Comparison of ENCODE assay signal across 20 mouse cellular contexts in genomic region chr15:89323656-89324055, GRCm38 (mm10). TPM values are rescaled to one million over a fixed set of nuclear protein-coding genes. Genes with fewer than 3 reads are reported as not detected.
DNase-seq lines count a peak whose midpoint lies in the region; ATAC-seq and TF ChIP-seq lines count a peak whose summit lies in the region.
"Had no signal": no experiment of that assay in that cellular context is flagged by ENCODE, and none has a peak within 500 bp of the region (broad histone marks: within the 10 kb centered on the region; RNA-seq: fewer than 3 reads in every experiment).

No protein-coding gene starts in this region.

- peaks cover 11% of the 10 kb centered on the region for H3K4me1 ChIP-seq in forebrain, embryonic 10.5 days
- no peaks in the 10 kb centered on the region for H3K4me1 ChIP-seq in forebrain, embryonic 15.5 days
- no peaks in the 10 kb centered on the region for H3K4me1 ChIP-seq in lung, embryonic 14.5 days (ENCODE audit: insufficient read depth)
- H3K4me1 ChIP-seq in lung, postnatal 0 days (ENCODE audit: insufficient read depth, low read depth, low read length): no peaks in the 10 kb centered on the region; the same call in 1 of the 2 replicates
- peaks cover 30% of the 10 kb centered on the region for H3K4me1 ChIP-seq in liver, embryonic 15.5 days (replicated peaks)

- H3K36me3 ChIP-seq in forebrain, embryonic 10.5 days (replicated peaks): no peaks in the 10 kb centered on the region
- H3K36me3 ChIP-seq in forebrain, embryonic 15.5 days: no peaks in the 10 kb centered on the region
- no peaks in the 10 kb centered on the region for H3K36me3 ChIP-seq in lung, embryonic 14.5 days (ENCODE audit: insufficient read depth)
- no peaks in the 10 kb centered on the region for H3K36me3 ChIP-seq in lung, postnatal 0 days (ENCODE audit: insufficient read depth, low read length)
- no peaks in the 10 kb centered on the region for H3K36me3 ChIP-seq in liver, embryonic 15.5 days (replicated peaks)
- H3K36me3 ChIP-seq: embryonic facial prominence, embryonic 13.5 days; hindbrain, embryonic 10.5 days; kidney, embryonic 15.5 days; neural tube, embryonic 12.5 days had no signal

- peaks cover 34% of the 10 kb centered on the region for H3K27me3 ChIP-seq in forebrain, embryonic 10.5 days (ENCODE audit: poor library complexity, severe bottlenecking)
- peaks cover 6% of the 10 kb centered on the region; the same call in 1 of the 2 replicates for H3K27me3 ChIP-seq in forebrain, embryonic 15.5 days
- 0 out of 2 replicates have a peak, but pooled peaks cover 7% of the 10 kb centered on the region for H3K27me3 ChIP-seq in lung, embryonic 14.5 days (ENCODE audit: insufficient read depth, low read length)
- H3K27me3 ChIP-seq in lung, postnatal 0 days (replicated peaks; ENCODE audit: insufficient read depth, low read length): no peaks in the 10 kb centered on the region
- H3K27me3 ChIP-seq in liver, embryonic 15.5 days: peaks cover 46% of the 10 kb centered on the region

- H3K4me2 ChIP-seq in forebrain, embryonic 15.5 days (replicated peaks): no peak overlapping the region
- peak overlapping the region; percentile 55; the same call in 1 of the 2 replicates for H3K4me2 ChIP-seq in lung, embryonic 14.5 days
- no peak overlapping the region for H3K4me2 ChIP-seq in lung, postnatal 0 days (replicated peaks; ENCODE audit: low read depth, low read length)
- peak overlapping the region; percentile 65 for H3K4me2 ChIP-seq in liver, embryonic 15.5 days

- H3K4me3 ChIP-seq in forebrain, embryonic 10.5 days: 0 out of 2 replicates have a peak overlapping the region, but pooled peaks have one; percentile 39
- no peak overlapping the region for H3K4me3 ChIP-seq in forebrain, embryonic 15.5 days
- H3K4me3 ChIP-seq in lung, embryonic 14.5 days (ENCODE audit: low read depth, low read length): no peak overlapping the region
- H3K4me3 ChIP-seq in lung, postnatal 0 days (ENCODE audit: low read depth, low read length): no peak overlapping the region
- peak overlapping the region; percentile 52 for H3K4me3 ChIP-seq in liver, embryonic 15.5 days (replicated peaks)
- H3K4me3 ChIP-seq: neural tube, embryonic 12.5 days had no signal

- no peak for TF ChIP-seq EP300 in lung, postnatal 0 days (IDR thresholded peaks at IDR 0.05)

- H3K9me3 ChIP-seq in forebrain, embryonic 10.5 days: no peaks in the 10 kb centered on the region
- no peaks in the 10 kb centered on the region for H3K9me3 ChIP-seq in forebrain, embryonic 15.5 days
- H3K9me3 ChIP-seq in lung, embryonic 14.5 days (ENCODE audit: low read depth, low read length): no peaks in the 10 kb centered on the region
- H3K9me3 ChIP-seq in lung, postnatal 0 days (ENCODE audit: low read length): no peaks in the 10 kb centered on the region
- no peaks in the 10 kb centered on the region for H3K9me3 ChIP-seq in liver, embryonic 15.5 days (replicated peaks)
- H3K9me3 ChIP-seq: embryonic facial prominence, embryonic 13.5 days; forebrain, embryonic 13.5 days; hindbrain, embryonic 10.5 days; kidney, embryonic 15.5 days; neural tube, embryonic 12.5 days had no signal

- DNase-seq in forebrain, embryonic 10.5 days (ENCODE audit: extremely low spot score, low spot score): no peak
- DNase-seq in lung, embryonic 14.5 days: no peak
- no peak for DNase-seq in lung, postnatal 0 days (ENCODE audit: low spot score)
- no peak for DNase-seq in adrenal gland, postnatal 4 days (ENCODE audit: low spot score in 2 of 2)
- DNase-seq in left cerebral cortex, postnatal 10 days (ENCODE audit: extremely low spot score in 1 of 2, low spot score in 2 of 2): no peak
- DNase-seq: cerebellum, adult 11 months; heart, adult 18-20 months had no signal

- H3K9ac ChIP-seq in forebrain, embryonic 15.5 days (replicated peaks): no peak overlapping the region
- H3K9ac ChIP-seq in lung, embryonic 14.5 days: no peak overlapping the region
- no peak overlapping the region for H3K9ac ChIP-seq in lung, postnatal 0 days (replicated peaks; ENCODE audit: low read depth)
- H3K9ac ChIP-seq in liver, embryonic 15.5 days: no peak overlapping the region
- H3K9ac ChIP-seq: forebrain, embryonic 13.5 days; neural tube, embryonic 12.5 days had no signal

- no peak for ATAC-seq in forebrain, embryonic 15.5 days (replicated peaks)
- ATAC-seq in lung, embryonic 14.5 days (ENCODE audit: insufficient read depth): no peak
- ATAC-seq in lung, postnatal 0 days: no peak
- no peak for ATAC-seq in liver, embryonic 15.5 days (ENCODE audit: insufficient read depth)
- ATAC-seq in megakaryocyte-erythroid progenitor cell, adult 5-6 weeks (replicated peaks; ENCODE audit: low FRiP score, low TSS enrichment, poor library complexity, severe bottlenecking): no peak
- ATAC-seq: forebrain, embryonic 13.5 days had no signal

- no peak overlapping the region for H3K27ac ChIP-seq in forebrain, embryonic 10.5 days
- H3K27ac ChIP-seq in forebrain, embryonic 15.5 days (replicated peaks): no peak overlapping the region
- no peak overlapping the region for H3K27ac ChIP-seq in lung, embryonic 14.5 days (ENCODE audit: low read depth)
- no peak overlapping the region for H3K27ac ChIP-seq in lung, postnatal 0 days (ENCODE audit: low read length)
- no peak overlapping the region for H3K27ac ChIP-seq in liver, embryonic 15.5 days (replicated peaks)
- H3K27ac ChIP-seq: embryonic facial prominence, embryonic 13.5 days; forebrain, embryonic 13.5 days; kidney, embryonic 15.5 days; neural tube, embryonic 12.5 days had no signal

- TF ChIP-seq CTCF in lung, embryonic 14.5 days (IDR thresholded peaks at IDR 0.05; ENCODE audit: low read depth): no peak
- TF ChIP-seq CTCF in lung, postnatal 0 days (IDR thresholded peaks at IDR 0.05): no peak

- 95% methylated on average over 4 of the region's 4 CpGs for WGBS in forebrain, embryonic 10.5 days
- 87% methylated on average over 4 of the region's 4 CpGs for WGBS in forebrain, embryonic 15.5 days
- WGBS in lung, embryonic 14.5 days: 74% methylated on average over 4 of the region's 4 CpGs
- WGBS in lung, postnatal 0 days: 83% methylated on average over 4 of the region's 4 CpGs
- 52% methylated on average over 4 of the region's 4 CpGs for WGBS in liver, embryonic 15.5 days (ENCODE audit: insufficient replicate concordance)

- intact Hi-C loops in left cerebral cortex, postnatal 10 days (cut with DNase I): no loop called here

RNA-seq across cellular contexts. Expression of gene Adm2, which starts 1.1 kb away (rescaled TPM):
- 0.17 and 0.23 TPM in 2 replicates for polyA plus RNA-seq in forebrain, embryonic 10.5 days (2016; fragmentation: Nextera tagmentation; extraction: Ambion mirVana)
- not detected in 2 replicates for polyA plus RNA-seq in forebrain, embryonic 15.5 days (2015; fragmentation: Nextera tagmentation; extraction: Ambion mirVana)
- polyA plus RNA-seq in lung, embryonic 14.5 days (2014; fragmentation: Nextera tagmentation; extraction: Ambion mirVana): 0.33 and 0.53 TPM in 2 replicates
- 0.11 and 0.12 TPM in 2 replicates for polyA plus RNA-seq in lung, postnatal 0 days (2015; fragmentation: Nextera tagmentation; extraction: Ambion mirVana)
- polyA plus RNA-seq in liver, embryonic 15.5 days (2015; fragmentation: Nextera tagmentation; extraction: Ambion mirVana): 1.7 and 2.0 TPM in 2 replicates
- total RNA-seq in adrenal gland, postnatal 4 days (2021): under 1 TPM in 1 of 2 experiments, not detected in 1; 0.53 TPM
- total RNA-seq in left cerebral cortex, postnatal 10 days (2021): not detected
- total RNA-seq in megakaryocyte-erythroid progenitor cell, adult 5-6 weeks (2014; fragmentation: Nextera tagmentation): not detected in 2 replicates
- not detected in 2 replicates for total RNA-seq in megakaryocyte-erythroid progenitor cell, adult 5-6 weeks (2017)
- total RNA-seq: adrenal gland, adult 18-20 months; gastrocnemius, adult 18-20 months; heart, adult 18-20 months; liver, adult 2 months; midbrain, postnatal 0 days had no signal
- polyA plus RNA-seq: embryonic facial prominence, embryonic 13.5 days; forebrain, embryonic 13.5 days; liver, adult 2 months; midbrain, postnatal 0 days; neural tube, embryonic 12.5 days had no signal

RNA-seq across cellular contexts. Expression of gene Sbf1, which starts 8.5 kb away (rescaled TPM):
- polyA plus RNA-seq in forebrain, embryonic 10.5 days (2016; fragmentation: Nextera tagmentation; extraction: Ambion mirVana): 80.7 and 84.9 TPM in 2 replicates
- 79.0 and 83.4 TPM in 2 replicates for polyA plus RNA-seq in forebrain, embryonic 15.5 days (2015; fragmentation: Nextera tagmentation; extraction: Ambion mirVana)
- 56.5 and 71.3 TPM in 2 replicates for polyA plus RNA-seq in lung, embryonic 14.5 days (2014; fragmentation: Nextera tagmentation; extraction: Ambion mirVana)
- polyA plus RNA-seq in lung, postnatal 0 days (2015; fragmentation: Nextera tagmentation; extraction: Ambion mirVana): 28.1 and 30.9 TPM in 2 replicates
- 21.4 and 28.6 TPM in 2 replicates for polyA plus RNA-seq in liver, embryonic 15.5 days (2015; fragmentation: Nextera tagmentation; extraction: Ambion mirVana)
- total RNA-seq in adrenal gland, postnatal 4 days (2021): 100 to 1,000 TPM; 108 to 111 TPM
- total RNA-seq in left cerebral cortex, postnatal 10 days (2021): 100 to 1,000 TPM; 180 to 205 TPM
- total RNA-seq in megakaryocyte-erythroid progenitor cell, adult 5-6 weeks (2014; fragmentation: Nextera tagmentation): 161 and 193 TPM in 2 replicates
- 34.6 and 83.9 TPM in 2 replicates for total RNA-seq in megakaryocyte-erythroid progenitor cell, adult 5-6 weeks (2017)

RNA-seq across cellular contexts. Expression of gene Miox, which starts 10.5 kb away (rescaled TPM):
- polyA plus RNA-seq in forebrain, embryonic 10.5 days (2016; fragmentation: Nextera tagmentation; extraction: Ambion mirVana): not detected in 2 replicates
- not detected in 2 replicates for polyA plus RNA-seq in forebrain, embryonic 15.5 days (2015; fragmentation: Nextera tagmentation; extraction: Ambion mirVana)
- polyA plus RNA-seq in lung, embryonic 14.5 days (2014; fragmentation: Nextera tagmentation; extraction: Ambion mirVana): not detected in 2 replicates
- polyA plus RNA-seq in lung, postnatal 0 days (2015; fragmentation: Nextera tagmentation; extraction: Ambion mirVana): not detected in 2 replicates
- 10.3 and 10.6 TPM in 2 replicates for polyA plus RNA-seq in liver, embryonic 15.5 days (2015; fragmentation: Nextera tagmentation; extraction: Ambion mirVana)
- total RNA-seq in adrenal gland, postnatal 4 days (2021): 10 to 100 TPM in 1 of 2 experiments, 1 to 10 TPM in 1; 6.0 to 90.1 TPM
- not detected for total RNA-seq in left cerebral cortex, postnatal 10 days (2021)
- not detected in 2 replicates for total RNA-seq in megakaryocyte-erythroid progenitor cell, adult 5-6 weeks (2014; fragmentation: Nextera tagmentation)
- total RNA-seq in megakaryocyte-erythroid progenitor cell, adult 5-6 weeks (2017): not detected in 2 replicates
- total RNA-seq: heart, adult 18-20 months; midbrain, postnatal 0 days had no signal
- polyA plus RNA-seq: embryonic facial prominence, embryonic 13.5 days; forebrain, embryonic 13.5 days; hindbrain, embryonic 10.5 days; midbrain, postnatal 0 days; neural tube, embryonic 12.5 days; thymus, postnatal 0 days had no signal

RNA-seq across cellular contexts. Expression of gene Lmf2, which starts 31.8 kb away (rescaled TPM):
- 48.6 and 50.0 TPM in 2 replicates for polyA plus RNA-seq in forebrain, embryonic 10.5 days (2016; fragmentation: Nextera tagmentation; extraction: Ambion mirVana)
- 31.6 and 33.0 TPM in 2 replicates for polyA plus RNA-seq in forebrain, embryonic 15.5 days (2015; fragmentation: Nextera tagmentation; extraction: Ambion mirVana)
- 59.1 and 63.7 TPM in 2 replicates for polyA plus RNA-seq in lung, embryonic 14.5 days (2014; fragmentation: Nextera tagmentation; extraction: Ambion mirVana)
- polyA plus RNA-seq in lung, postnatal 0 days (2015; fragmentation: Nextera tagmentation; extraction: Ambion mirVana): 44.8 and 48.1 TPM in 2 replicates
- polyA plus RNA-seq in liver, embryonic 15.5 days (2015; fragmentation: Nextera tagmentation; extraction: Ambion mirVana): 30.9 and 35.3 TPM in 2 replicates
- total RNA-seq in adrenal gland, postnatal 4 days (2021): 10 to 100 TPM; 59.3 to 59.5 TPM
- 10 to 100 TPM; 17.2 to 23.0 TPM for total RNA-seq in left cerebral cortex, postnatal 10 days (2021)
- total RNA-seq in megakaryocyte-erythroid progenitor cell, adult 5-6 weeks (2014; fragmentation: Nextera tagmentation): 30.5 and 38.1 TPM in 2 replicates
- 6.5 and 8.2 TPM in 2 replicates for total RNA-seq in megakaryocyte-erythroid progenitor cell, adult 5-6 weeks (2017)

RNA-seq across cellular contexts. Expression of gene Ncaph2, which starts 31.9 kb away (rescaled TPM):
- 202 and 208 TPM in 2 replicates for polyA plus RNA-seq in forebrain, embryonic 10.5 days (2016; fragmentation: Nextera tagmentation; extraction: Ambion mirVana)
- polyA plus RNA-seq in forebrain, embryonic 15.5 days (2015; fragmentation: Nextera tagmentation; extraction: Ambion mirVana): 127 and 149 TPM in 2 replicates
- polyA plus RNA-seq in lung, embryonic 14.5 days (2014; fragmentation: Nextera tagmentation; extraction: Ambion mirVana): 157 and 168 TPM in 2 replicates
- 73.7 and 80.7 TPM in 2 replicates for polyA plus RNA-seq in lung, postnatal 0 days (2015; fragmentation: Nextera tagmentation; extraction: Ambion mirVana)
- polyA plus RNA-seq in liver, embryonic 15.5 days (2015; fragmentation: Nextera tagmentation; extraction: Ambion mirVana): 110 and 115 TPM in 2 replicates
- 100 to 1,000 TPM; 126 to 133 TPM for total RNA-seq in adrenal gland, postnatal 4 days (2021)
- total RNA-seq in left cerebral cortex, postnatal 10 days (2021): 10 to 100 TPM; 88.3 to 93.1 TPM
- 144 and 155 TPM in 2 replicates for total RNA-seq in megakaryocyte-erythroid progenitor cell, adult 5-6 weeks (2014; fragmentation: Nextera tagmentation)
- total RNA-seq in megakaryocyte-erythroid progenitor cell, adult 5-6 weeks (2017): 88.3 and 91.2 TPM in 2 replicates

Comparison
In these comparisons a context has a peak if more than half of its experiments do, and no peak if none do; other contexts are left out.
1. H3K4me3 ChIP-seq: peak in forebrain, embryonic 10.5 days (single experiment) and liver, embryonic 15.5 days (single experiment); none in forebrain, embryonic 15.5 days (single experiment), lung, embryonic 14.5 days (single experiment) and lung, postnatal 0 days (single experiment).
2. H3K4me2 ChIP-seq: peak in lung, embryonic 14.5 days (single experiment) and liver, embryonic 15.5 days (single experiment); none in forebrain, embryonic 15.5 days (single experiment) and lung, postnatal 0 days (single experiment).
3. RNA of gene Miox, which starts 10.5 kb away (polyA plus RNA-seq): 10.3 to 10.6 TPM in liver, embryonic 15.5 days; not detected in forebrain, embryonic 10.5 days, not detected in forebrain, embryonic 15.5 days, not detected in lung, embryonic 14.5 days and not detected in lung, postnatal 0 days; every median in the first group is over 10 times any median in the second.